In genomic region chr2:163404037-163404815, GRCm38 (mm10) we compare ENCODE assay signal across 17 mouse cellular contexts. TPM values are rescaled to one million over a fixed set of nuclear protein-coding genes. Genes with fewer than 3 reads are reported as not detected.
DNase-seq lines count a peak whose midpoint lies in the region; ATAC-seq and TF ChIP-seq lines count a peak whose summit lies in the region.
"Had no signal": no experiment of that assay in that cellular context is flagged by ENCODE, and none has a peak within 500 bp of the region (broad histone marks: within the 10 kb centered on the region; RNA-seq: fewer than 3 reads in every experiment).

No protein-coding gene starts in this region.

- H3K4me1 ChIP-seq in kidney, embryonic 14.5 days (ENCODE audit: control insufficient read depth, insufficient read depth, low read length) = no peaks in the 10 kb centered on the region
- H3K4me1 ChIP-seq in CH12.LX (ENCODE audit: control insufficient read depth in 1 of 2, insufficient read depth in 2 of 2) = no peaks in the 10 kb centered on the region
- H3K4me1 ChIP-seq in liver, embryonic 16.5 days (ENCODE audit: control insufficient read depth, low read depth, low read length) = peaks cover 2% of the 10 kb centered on the region
- H3K4me1 ChIP-seq: embryonic facial prominence, embryonic 10.5 days; hindbrain, embryonic 12.5 days; limb, embryonic 13.5 days; neural tube, embryonic 13.5 days had no signal

- ATAC-seq in kidney, embryonic 14.5 days (ENCODE audit: low FRiP score, low TSS enrichment) = no peak
- ATAC-seq in liver, embryonic 16.5 days (ENCODE audit: low read depth) = peak; percentile 67
- ATAC-seq in monocyte, adult 5-6 weeks (replicated peaks; ENCODE audit: insufficient number of reproducible peaks, low FRiP score, low TSS enrichment, poor library complexity, severe bottlenecking) = no peak

- H3K27ac ChIP-seq in kidney, embryonic 14.5 days (ENCODE audit: low read depth, low read length) = no peak overlapping the region
- H3K27ac ChIP-seq in CH12.LX (ENCODE audit: insufficient read depth, low read depth) = no peak overlapping the region
- peak overlapping the region; percentile 74 for H3K27ac ChIP-seq in liver, embryonic 16.5 days (ENCODE audit: low read length)
- H3K27ac ChIP-seq: embryonic facial prominence, embryonic 10.5 days; heart, embryonic 15.5 days; hindbrain, embryonic 12.5 days; limb, embryonic 13.5 days; neural tube, embryonic 13.5 days had no signal

- peaks cover 26% of the 10 kb centered on the region for H3K36me3 ChIP-seq in kidney, embryonic 14.5 days (ENCODE audit: control insufficient read depth, insufficient read depth, low read length)
- peaks cover 22 to 34% of the 10 kb centered on the region in 2 experiments for H3K36me3 ChIP-seq in CH12.LX (replicated peaks in 1 of 2; ENCODE audit: control insufficient read depth in 1 of 2, insufficient read depth in 1 of 2, low read length in 1 of 2)
- H3K36me3 ChIP-seq in liver, embryonic 16.5 days (ENCODE audit: control insufficient read depth, insufficient read depth) = peaks cover 11% of the 10 kb centered on the region

- in situ Hi-C loops in CH12.LX (cut with MboI; ENCODE audit: low pct_ligation_motif_present, low pct_unique_long_range_greater_than_20kb, low sequenced_read_pairs) = no loop called here

- no peak overlapping the region for H3K4me3 ChIP-seq in kidney, embryonic 14.5 days (ENCODE audit: low read length)
- no peak overlapping the region for H3K4me3 ChIP-seq in CH12.LX (replicated peaks in 1 of 3; ENCODE audit: low read depth in 2 of 3, low read length in 2 of 3, poor library complexity in 1 of 3)
- H3K4me3 ChIP-seq in liver, embryonic 16.5 days (ENCODE audit: low read depth, low read length) = no peak overlapping the region
- H3K4me3 ChIP-seq: embryonic facial prominence, embryonic 10.5 days; heart, embryonic 15.5 days; hindbrain, embryonic 12.5 days; limb, embryonic 13.5 days; neural tube, embryonic 13.5 days had no signal

- peak; percentile 52 for DNase-seq in kidney, adult 9 months
- DNase-seq in CH12.LX (ENCODE audit: extremely low read depth) = no peak
- peak; percentile 54 to 67 for DNase-seq in adrenal gland, postnatal 36 days
- DNase-seq in layer of hippocampus, postnatal 25 days (ENCODE audit: extremely low spot score in 1 of 2, low spot score in 1 of 2) = no peak
- DNase-seq in thymus, postnatal 14 days = no peak
- DNase-seq: B cell, adult 2 months; cerebellum, adult 9-11 months; midbrain, embryonic 14.5 days; right cerebral cortex, adult 18-20 months had no signal

- no peak for TF ChIP-seq POLR2A in CH12.LX (IDR thresholded peaks at IDR 0.05; ENCODE audit: low read depth, low read length)

- no peaks in the 10 kb centered on the region for H3K27me3 ChIP-seq in kidney, embryonic 14.5 days (ENCODE audit: control insufficient read depth, insufficient read depth, low read length)
- peaks cover 5% of the 10 kb centered on the region for H3K27me3 ChIP-seq in CH12.LX (replicated peaks)
- no peaks in the 10 kb centered on the region for H3K27me3 ChIP-seq in liver, embryonic 16.5 days (ENCODE audit: control insufficient read depth, insufficient read depth, low read depth, low read length)
- H3K27me3 ChIP-seq: heart, embryonic 15.5 days; hindbrain, embryonic 12.5 days; limb, embryonic 13.5 days; neural tube, embryonic 13.5 days had no signal

- TF ChIP-seq CTCF in CH12.LX (conservative IDR thresholded peaks at IDR 0.05 in 1 of 2, IDR thresholded peaks at IDR 0.05 in 1 of 2; ENCODE audit: low read depth in 2 of 2, low read length in 2 of 2) = no peak

- dilution Hi-C loops in CH12.LX (cut with MboI; ENCODE audit: extremely low pct_ligation_motif_present, extremely low pct_unique_long_range_greater_than_20kb, low sequenced_read_pairs) = no loop called here

- no peak overlapping the region for H3K4me2 ChIP-seq in kidney, embryonic 14.5 days (replicated peaks; ENCODE audit: low read depth, low read length)
- H3K4me2 ChIP-seq in CH12.LX (ENCODE audit: insufficient read depth, low read depth, poor library complexity, severe bottlenecking) = no peak overlapping the region
- H3K4me2 ChIP-seq in liver, embryonic 16.5 days (ENCODE audit: low read depth, low read length) = no peak overlapping the region
- H3K4me2 ChIP-seq: heart, embryonic 15.5 days; hindbrain, embryonic 12.5 days; limb, embryonic 13.5 days; neural tube, embryonic 13.5 days had no signal

- no peaks in the 10 kb centered on the region for H3K9me3 ChIP-seq in kidney, embryonic 14.5 days (ENCODE audit: control insufficient read depth, low read length)
- no peaks in the 10 kb centered on the region for H3K9me3 ChIP-seq in CH12.LX (replicated peaks; ENCODE audit: low read length)
- no peaks in the 10 kb centered on the region for H3K9me3 ChIP-seq in liver, embryonic 16.5 days (replicated peaks; ENCODE audit: control insufficient read depth, low read length)
- H3K9me3 ChIP-seq: embryonic facial prominence, embryonic 10.5 days; heart, embryonic 15.5 days; hindbrain, embryonic 12.5 days; limb, embryonic 13.5 days; neural tube, embryonic 13.5 days had no signal

- TF ChIP-seq RAD21 in CH12.LX (IDR thresholded peaks at IDR 0.05; ENCODE audit: low read depth, low read length) = no peak

- WGBS in kidney, embryonic 14.5 days = 69% methylated on average over 8 of the region's 8 CpGs
- 62% methylated on average over 8 of the region's 8 CpGs for WGBS in liver, embryonic 16.5 days (ENCODE audit: insufficient replicate concordance)

- no peak for TF ChIP-seq EP300 in CH12.LX (IDR thresholded peaks at IDR 0.05; ENCODE audit: low read length)

- H3K79me2 ChIP-seq in CH12.LX (replicated peaks; ENCODE audit: control insufficient read depth, extremely low read depth, insufficient read depth, poor library complexity, severe bottlenecking) = no peaks in the 10 kb centered on the region

- no peak overlapping the region for H3K9ac ChIP-seq in kidney, embryonic 14.5 days (ENCODE audit: low read depth, low read length)
- H3K9ac ChIP-seq in CH12.LX (ENCODE audit: insufficient read depth, low read depth) = no peak overlapping the region
- no peak overlapping the region for H3K9ac ChIP-seq in liver, embryonic 16.5 days (ENCODE audit: low read depth, low read length)
- H3K9ac ChIP-seq: heart, embryonic 15.5 days; hindbrain, embryonic 12.5 days; limb, embryonic 13.5 days; neural tube, embryonic 13.5 days had no signal

TF ChIP-seq in CH12.LX, 34 proteins besides CTCF, POLR2A, EP300 and RAD21:
- TF ChIP-seq GABPA (IDR thresholded peaks at IDR 0.05; ENCODE audit: insufficient replicate concordance, low read depth, low read length) (no peak), ZMIZ1 (IDR thresholded peaks at IDR 0.05; ENCODE audit: low read depth, low read length) (0 out of 2 replicates have a peak, but pooled peaks have one; percentile 27)

RNA-seq across cellular contexts. Expression of gene Jph2, which starts 6.4 kb away (rescaled TPM):
- 1.0 and 1.6 TPM in 2 replicates for polyA plus RNA-seq in kidney, embryonic 14.5 days (2014; fragmentation: Nextera tagmentation; extraction: Ambion mirVana)
- total RNA-seq in CH12.LX (2012; rRNA removed) (not detected in 2 replicates), CH12.LX (2014; rRNA removed) (not detected in 2 replicates)
- polyA plus RNA-seq in CH12.LX (2012; ENCODE audit: insufficient read length, low read depth) = not detected in 2 replicates
- total RNA-seq in adrenal gland, postnatal 36 days (2021) = 1 to 10 TPM; 3.4 to 5.3 TPM
- polyA plus RNA-seq in liver, embryonic 16.5 days (2015; fragmentation: Nextera tagmentation; extraction: Ambion mirVana) = 0.09 and 0.30 TPM in 2 replicates
- under 1 TPM; 0.37 to 0.70 TPM for total RNA-seq in layer of hippocampus, postnatal 25 days (2021)
- total RNA-seq in monocyte, adult 5-6 weeks (2017) = not detected in 3 replicates

RNA-seq across cellular contexts. Expression of gene Oser1, which starts 20.3 kb away (rescaled TPM):
- polyA plus RNA-seq in kidney, embryonic 14.5 days (2014; fragmentation: Nextera tagmentation; extraction: Ambion mirVana) = 74.4 and 93.3 TPM in 2 replicates
- 29.0 and 31.3 TPM in 2 replicates for total RNA-seq in CH12.LX (2012; rRNA removed)
- total RNA-seq in CH12.LX (2014; rRNA removed) = 44.9 and 54.7 TPM in 2 replicates
- polyA plus RNA-seq in CH12.LX (2012; ENCODE audit: insufficient read length, low read depth) = 38.1 and 45.0 TPM in 2 replicates
- 10 to 100 TPM; 37.2 to 43.4 TPM for total RNA-seq in adrenal gland, postnatal 36 days (2021)
- 37.5 and 39.0 TPM in 2 replicates for polyA plus RNA-seq in liver, embryonic 16.5 days (2015; fragmentation: Nextera tagmentation; extraction: Ambion mirVana)
- 10 to 100 TPM; 20.4 to 21.5 TPM for total RNA-seq in layer of hippocampus, postnatal 25 days (2021)
- total RNA-seq in monocyte, adult 5-6 weeks (2017) = 88.1 to 169 TPM (median 163 TPM) in 3 replicates

RNA-seq across cellular contexts. Expression of gene Gdap1l1, which starts 34.0 kb away (rescaled TPM):
- 0.41 and 0.74 TPM in 2 replicates for polyA plus RNA-seq in kidney, embryonic 14.5 days (2014; fragmentation: Nextera tagmentation; extraction: Ambion mirVana)
- not detected in 2 replicates for total RNA-seq in CH12.LX (2012; rRNA removed)
- total RNA-seq in CH12.LX (2014; rRNA removed) = not detected in 2 replicates
- not detected in 2 replicates for polyA plus RNA-seq in CH12.LX (2012; ENCODE audit: insufficient read length, low read depth)
- total RNA-seq in adrenal gland, postnatal 36 days (2021) = 1 to 10 TPM; 2.8 to 3.1 TPM
- polyA plus RNA-seq in liver, embryonic 16.5 days (2015; fragmentation: Nextera tagmentation; extraction: Ambion mirVana) = 0.12 TPM in 1 of 2 replicates, not detected in the other
- 10 to 100 TPM; 64.5 to 74.6 TPM for total RNA-seq in layer of hippocampus, postnatal 25 days (2021)
- total RNA-seq in monocyte, adult 5-6 weeks (2017) = not detected in 3 replicates

Comparison
In these comparisons a context has a peak if more than half of its experiments do, and no peak if none do; other contexts are left out.
1. DNase-seq: peak in kidney, adult 9 months (single experiment) and adrenal gland, postnatal 36 days (2 of 2); none in CH12.LX (single experiment), layer of hippocampus, postnatal 25 days (0 of 2) and thymus, postnatal 14 days (single experiment).
2. RNA of gene Gdap1l1, which starts 34.0 kb away (total RNA-seq): 64.5 to 74.6 TPM in layer of hippocampus, postnatal 25 days; 2.8 to 3.1 TPM in adrenal gland, postnatal 36 days, not detected in CH12.LX and not detected in monocyte, adult 5-6 weeks; every median in the first group is over 10 times any median in the second.